Mouse (Mus musculus): ENCODE results near the gene Vmn1r44. TPM values are rescaled to one million over a fixed set of nuclear protein-coding genes. Genes with fewer than 3 reads are reported as not detected.

Vmn1r44 gene
- not detected for total RNA-seq (2023)

GRCm38 (mm10) chr6:89883360-89883759, at the start of gene Vmn1r44:
Gene Vmn1r44 (plus strand): TSS chr6:89883660.

GRCm38 (mm10) chr6:89876313-89876712, 7.1 kb upstream of the Vmn1r44 start, which contains the start of the genes Vmn1r42 and Vmn1r43:
Gene Vmn1r42 (minus strand): TSS chr6:89876413.
Gene Vmn1r43 (minus strand): TSS chr6:89876413.

GRCm38 (mm10) chr6:89940498-89940897, 57.0 kb downstream of the Vmn1r44 start, which contains the start of gene Vmn1r45:
Gene Vmn1r45 (minus strand): TSS chr6:89940598.

Other genes starting within 250 kb of the Vmn1r44 start
- gene Txnrd3, start 239.7 kb upstream of the Vmn1r44 start, total RNA-seq (2023), result 4.1 TPM
- not detected for gene Vmn1r40, start 176.1 kb upstream of the Vmn1r44 start, total RNA-seq (2023)
- not detected for gene Vmn1r41, start 142.9 kb upstream of the Vmn1r44 start, total RNA-seq (2023)
- not detected for gene Vmn1r42, start 7.2 kb upstream of the Vmn1r44 start, total RNA-seq (2023)
- gene Vmn1r43, start 7.2 kb upstream of the Vmn1r44 start, total RNA-seq (2023), result not detected
- not detected for gene Vmn1r45, start 56.9 kb downstream of the Vmn1r44 start, total RNA-seq (2023)
- gene Vmn1r46, start 85.7 kb downstream of the Vmn1r44 start, total RNA-seq (2023), result not detected
- gene Vmn1r47, start 132.5 kb downstream of the Vmn1r44 start, total RNA-seq (2023), result not detected
- gene Vmn1r48, start 153.2 kb downstream of the Vmn1r44 start, total RNA-seq (2023), result not detected
- not detected for gene Vmn1r49, start 194.8 kb downstream of the Vmn1r44 start, total RNA-seq (2023)
- gene Vmn1r50, start 217.8 kb downstream of the Vmn1r44 start, total RNA-seq (2023), result not detected
- gene Vmn1r51, start 238.9 kb downstream of the Vmn1r44 start, total RNA-seq (2023), result not detected